Mouse (Mus musculus) liver, embryonic 16.5 days (tissue): ENCODE measurements at regions not wholly inside any gene's neighbourhood (a gene's known extent, or its start where the extent isn't known, plus 50 kb on each side); places are given as distances from the start of the nearest gene placed in this dataset.

ENCODE experiments used
- ATAC-seq: fragments of 200-750 bp; cut with Nextera tagmentation; 2 replicates; pipeline ENCODE4 v1.8.0; 2017; ENCODE audit warnings: low read depth, mild to moderate bottlenecking, moderate number of reproducible peaks, moderate library complexity
- H3K27ac ChIP-seq: fragments of 300-500 bp; sonication (generic); 2 replicates; pipeline ENCODE4 v1.5.1; 2014; ENCODE audit warnings: mild to moderate bottlenecking, low read length
- H3K27me3 ChIP-seq: fragments of 300-500 bp; sonication (generic); 2 replicates; pipeline ENCODE4 v1.6.1; 2014; ENCODE audit warnings: low read depth, low read length, mixed read lengths; ENCODE audit not compliant: control insufficient read depth, insufficient read depth
- H3K36me3 ChIP-seq: fragments of 300-500 bp; sonication (generic); 2 replicates; pipeline ENCODE4 v1.6.1; 2014; ENCODE audit warnings: mild to moderate bottlenecking; ENCODE audit not compliant: control insufficient read depth, insufficient read depth
- H3K4me1 ChIP-seq: fragments of 300-500 bp; sonication (generic); 2 replicates; pipeline ENCODE4 v1.6.1; 2014; ENCODE audit warnings: low read depth, low read length, mixed read lengths; ENCODE audit not compliant: control insufficient read depth
- H3K4me2 ChIP-seq: fragments of 300-500 bp; sonication (generic); 2 replicates; pipeline ENCODE4 v1.6.1; 2014; ENCODE audit warnings: low read depth, low read length, mixed read lengths
- H3K4me3 ChIP-seq: fragments of 300-500 bp; sonication (generic); 2 replicates; pipeline ENCODE4 v1.5.1; 2014; ENCODE audit warnings: low read depth, mild to moderate bottlenecking, low read length
- H3K9ac ChIP-seq: fragments of 300-500 bp; sonication (generic); 2 replicates; pipeline ENCODE4 v1.6.1; 2014; ENCODE audit warnings: low read depth, low read length
- H3K9me3 ChIP-seq: fragments of 300-500 bp; sonication (generic); replicated peaks from 2 replicates; pipeline ENCODE4 v1.6.1; 2016; ENCODE audit warnings: low read length; ENCODE audit not compliant: control insufficient read depth
- WGBS: fragments of 180-500 bp; shearing (Covaris S2); extraction: QIAGEN DNeasy Blood & Tissue Kit; methylation state at CpG from one replicate; pipeline ENCODE4 v1.1.7; 2014; ENCODE audit not compliant: insufficient replicate concordance; 5-methylcytosine and 5-hydroxymethylcytosine counted together

GRCm38 (mm10) chr5:118946994-118947393 lies 386.5 kb downstream of the Med13l start:
- Histone ChIP-seq H3K27me3 (no peaks in the 10 kb centered on the region), H3K9ac (no peak overlapping the region), H3K4me2 (no peak overlapping the region), H3K36me3 (no peaks in the 10 kb centered on the region), H3K4me3 (no peak overlapping the region), H3K9me3 (no peaks in the 10 kb centered on the region), H3K27ac (no peak overlapping the region), H3K4me1 (no peaks in the 10 kb centered on the region)
- 50% methylated on average over 2 of the region's 2 CpGs for WGBS
- ATAC-seq, result no peak

- Histone ChIP-seq H3K9ac (no peak overlapping the region), H3K27me3 (no peaks in the 10 kb centered on the region), H3K9me3 (no peaks in the 10 kb centered on the region), H3K36me3 (no peaks in the 10 kb centered on the region), H3K27ac (no peak overlapping the region), H3K4me3 (no peak overlapping the region), H3K4me1 (no peaks in the 10 kb centered on the region), H3K4me2 (no peak overlapping the region)
- ATAC-seq, result no peak
- WGBS, result 69% methylated on average over 6 of the region's 6 CpGs
Observed at GRCm38 (mm10) chr5:118948119-118948786, 387.8 kb downstream of the Med13l start.

- Histone ChIP-seq H3K27me3 (no peaks in the 10 kb centered on the region), H3K4me2 (no peak overlapping the region), H3K9ac (no peak overlapping the region), H3K9me3 (no peaks in the 10 kb centered on the region), H3K4me1 (no peaks in the 10 kb centered on the region), H3K27ac (no peak overlapping the region), H3K4me3 (no peak overlapping the region), H3K36me3 (no peaks in the 10 kb centered on the region)
- 35% methylated on average over 7 of the region's 7 CpGs for WGBS
- ATAC-seq, result no peak
Observed at GRCm38 (mm10) chr5:118951067-118951466, 390.6 kb downstream of the Med13l start.

GRCm38 (mm10) chr5:118960521-118961001 lies 400.1 kb downstream of the Med13l start:
- Histone ChIP-seq H3K9me3 (no peaks in the 10 kb centered on the region), H3K27ac (no peak overlapping the region), H3K4me2 (no peak overlapping the region), H3K36me3 (no peaks in the 10 kb centered on the region), H3K9ac (no peak overlapping the region), H3K4me3 (no peak overlapping the region), H3K4me1 (no peaks in the 10 kb centered on the region), H3K27me3 (no peaks in the 10 kb centered on the region)
- no peak for ATAC-seq
- 75% methylated on average over 21 of the region's 21 CpGs for WGBS

GRCm38 (mm10) chr5:118961091-118961490 lies 400.6 kb downstream of the Med13l start:
- ATAC-seq, result no peak
- Histone ChIP-seq H3K9me3 (no peaks in the 10 kb centered on the region), H3K27me3 (no peaks in the 10 kb centered on the region), H3K36me3 (no peaks in the 10 kb centered on the region), H3K4me3 (no peak overlapping the region), H3K27ac (no peak overlapping the region), H3K4me1 (no peaks in the 10 kb centered on the region), H3K9ac (no peak overlapping the region), H3K4me2 (no peak overlapping the region)
- 75% methylated on average over 11 of the region's 11 CpGs for WGBS

GRCm38 (mm10) chr5:118962152-118962551 lies 401.7 kb downstream of the Med13l start:
- no peak for ATAC-seq
- no peak overlapping the region for H3K4me2 ChIP-seq
- no peaks in the 10 kb centered on the region for H3K4me1 ChIP-seq
- H3K27me3 ChIP-seq, result no peaks in the 10 kb centered on the region
- no peaks in the 10 kb centered on the region for H3K36me3 ChIP-seq
- no peak overlapping the region for H3K9ac ChIP-seq
- WGBS, result 82% methylated on average over 3 of the region's 3 CpGs
- H3K4me3 ChIP-seq, result no peak overlapping the region
- no peak overlapping the region for H3K27ac ChIP-seq
- no peaks in the 10 kb centered on the region for H3K9me3 ChIP-seq

GRCm38 (mm10) chr5:118963001-118963400 lies 402.5 kb downstream of the Med13l start:
- Histone ChIP-seq H3K4me1 (no peaks in the 10 kb centered on the region), H3K9me3 (no peaks in the 10 kb centered on the region), H3K27ac (no peak overlapping the region), H3K4me2 (no peak overlapping the region), H3K36me3 (no peaks in the 10 kb centered on the region), H3K4me3 (no peak overlapping the region), H3K9ac (no peak overlapping the region), H3K27me3 (no peaks in the 10 kb centered on the region)
- WGBS, result 66% methylated on average over 3 of the region's 3 CpGs
- no peak for ATAC-seq

- ATAC-seq, result no peak
- Histone ChIP-seq H3K4me3 (no peak overlapping the region), H3K27ac (no peak overlapping the region), H3K9ac (no peak overlapping the region), H3K36me3 (no peaks in the 10 kb centered on the region), H3K27me3 (no peaks in the 10 kb centered on the region), H3K4me1 (no peaks in the 10 kb centered on the region), H3K9me3 (no peaks in the 10 kb centered on the region), H3K4me2 (no peak overlapping the region)
- WGBS, result 45% methylated on average over 6 of the region's 6 CpGs
Observed at GRCm38 (mm10) chr5:118966901-118967300, 406.4 kb downstream of the Med13l start.

GRCm38 (mm10) chr5:118967718-118968117 lies 407.2 kb downstream of the Med13l start:
- Histone ChIP-seq H3K27ac (no peak overlapping the region), H3K9me3 (no peaks in the 10 kb centered on the region), H3K27me3 (no peaks in the 10 kb centered on the region), H3K36me3 (no peaks in the 10 kb centered on the region), H3K4me2 (no peak overlapping the region), H3K9ac (no peak overlapping the region), H3K4me3 (no peak overlapping the region), H3K4me1 (no peaks in the 10 kb centered on the region)
- no peak for ATAC-seq
- WGBS, result 56% methylated on average over 11 of the region's 11 CpGs
